Mouse (Mus musculus) ES-E14 (cell line): Measurements from ENCODE around the gene Itgb5.

ENCODE experiments used
- CHD2 ChIP-seq: IDR thresholded peaks from 2 replicates; pipeline ENCODE4 v1.6.1; 2014; ENCODE audit warnings: mild to moderate bottlenecking, low read depth, low read length, inconsistent platforms
- HCFC1 ChIP-seq: IDR thresholded peaks from 2 replicates; pipeline ENCODE4 v1.6.1; 2012; ENCODE audit warnings: low read length, inconsistent platforms, borderline replicate concordance; ENCODE audit not compliant: insufficient read depth
- MAFK ChIP-seq: IDR thresholded peaks from 2 replicates; pipeline ENCODE4 v1.6.1; 2014; ENCODE audit warnings: mild to moderate bottlenecking, low read depth, low read length, inconsistent platforms; ENCODE audit not compliant: insufficient read depth
- ZNF384 ChIP-seq: IDR thresholded peaks from 2 replicates; pipeline ENCODE4 v1.6.1; 2012; ENCODE audit warnings: low read depth, low read length, inconsistent platforms

DNA sequence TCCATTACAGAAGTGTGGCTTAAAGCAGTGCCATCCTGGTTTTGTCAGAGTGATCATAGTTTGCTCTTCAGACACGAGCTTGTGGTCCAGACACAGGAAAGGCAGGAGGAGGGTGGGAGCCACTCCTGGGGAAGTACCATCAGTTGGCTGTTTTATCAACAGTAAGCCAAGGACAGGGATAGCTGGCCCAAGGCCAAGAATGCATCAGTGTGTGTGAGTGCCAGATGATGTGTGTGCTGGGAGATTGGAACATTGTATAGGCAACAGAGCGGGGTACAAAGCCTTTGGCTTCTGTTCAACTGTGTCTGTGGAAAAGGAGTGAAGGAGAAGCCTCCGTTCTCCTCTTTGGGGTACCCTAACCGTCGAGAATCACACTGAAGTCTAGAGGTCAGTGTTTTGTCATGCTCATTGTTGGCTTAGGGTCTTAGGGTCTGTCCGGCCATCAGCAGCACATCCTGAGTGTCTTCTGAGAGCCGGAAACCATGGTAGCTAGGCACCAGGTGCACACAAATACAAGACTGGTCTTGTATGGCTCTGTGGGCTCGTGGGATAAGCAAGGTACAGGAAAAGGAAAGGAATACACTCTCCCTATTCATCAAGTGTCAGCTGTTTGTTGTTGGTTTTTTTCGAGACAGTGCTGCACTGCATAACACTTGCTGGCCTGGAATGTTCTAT is 99.5 kb downstream of the Itgb5 start:
- TF ChIP-seq ZNF384 (no peak), MAFK (no peak), CHD2 (no peak), HCFC1 (no peak)
